Mouse (Mus musculus) embryonic fibroblast, embryonic 13.5 days (primary cell): ENCODE data around the gene Hgfac.

Source experiments
- CTCF ChIP-seq: IDR thresholded peaks from 2 replicates; pipeline ENCODE4 v1.5.1; 2011; ENCODE audit warnings: mild to moderate bottlenecking, control low read depth, low read length, moderate library complexity, borderline replicate concordance; ENCODE audit not compliant: insufficient read depth
- POLR2A ChIP-seq: IDR thresholded peaks from 2 replicates; pipeline ENCODE4 v1.6.1; 2011; ENCODE audit warnings: low read depth, mild to moderate bottlenecking, control low read depth, low read length, moderate library complexity

DNA sequence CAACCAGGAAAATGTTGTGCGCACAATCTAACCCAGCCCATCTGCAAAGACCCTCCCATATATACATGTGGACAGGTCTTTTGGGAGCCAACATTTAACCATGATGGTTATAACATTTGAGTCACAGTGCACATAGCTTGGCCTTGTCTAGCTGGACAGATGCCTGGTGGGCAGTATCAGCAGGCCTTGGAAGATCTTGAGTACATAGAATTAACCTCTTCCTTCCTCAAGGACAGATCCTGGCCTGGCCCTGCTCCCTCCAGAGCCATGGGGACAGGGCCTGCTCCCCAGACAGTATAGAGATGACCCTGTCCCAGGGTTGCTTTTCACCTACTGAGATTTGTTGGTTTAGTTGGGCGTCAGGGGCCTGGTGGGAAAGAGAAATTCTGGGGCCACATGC lies 28.5 kb downstream of the Hgfac start:
- TF ChIP-seq CTCF (no peak), POLR2A (no peak)
